Comparison of ENCODE assay signal across 21 mouse cellular contexts in genomic region chr9:102180486-102180885, GRCm38 (mm10).
DNase-seq lines count a peak whose midpoint lies in the region; ATAC-seq lines count a peak whose summit lies in the region.
"Had no signal": no experiment of that assay in that cellular context is flagged by ENCODE, and none has a peak within 500 bp of the region (broad histone marks: within the 10 kb centered on the region; RNA-seq: fewer than 3 reads in every experiment).

No protein-coding gene starts in this region.

- H3K4me1 ChIP-seq in hindbrain, embryonic 11.5 days (replicated peaks; ENCODE audit: control insufficient read depth, insufficient read depth, low read length): peaks cover 4% of the 10 kb centered on the region
- H3K4me1 ChIP-seq in hindbrain, embryonic 13.5 days (replicated peaks): peaks cover 53% of the 10 kb centered on the region
- peaks cover 64% of the 10 kb centered on the region for H3K4me1 ChIP-seq in midbrain, embryonic 13.5 days (replicated peaks)
- peaks cover 34% of the 10 kb centered on the region for H3K4me1 ChIP-seq in midbrain, embryonic 11.5 days (ENCODE audit: control insufficient read depth, insufficient read depth, low read length)
- peaks cover 24% of the 10 kb centered on the region for H3K4me1 ChIP-seq in embryonic facial prominence, embryonic 12.5 days
- H3K4me1 ChIP-seq in embryonic facial prominence, embryonic 14.5 days (ENCODE audit: control insufficient read depth, insufficient read depth, low read length): peaks cover 7% of the 10 kb centered on the region; the same call in 1 of the 2 replicates

- H3K27me3 ChIP-seq in hindbrain, embryonic 11.5 days (ENCODE audit: control insufficient read depth, insufficient read depth, low read length): no peaks in the 10 kb centered on the region
- 0 out of 2 replicates have a peak, but pooled peaks cover 10% of the 10 kb centered on the region for H3K27me3 ChIP-seq in hindbrain, embryonic 13.5 days
- no peaks in the 10 kb centered on the region for H3K27me3 ChIP-seq in midbrain, embryonic 13.5 days
- no peaks in the 10 kb centered on the region; the same call in 1 of the 2 replicates for H3K27me3 ChIP-seq in midbrain, embryonic 11.5 days (ENCODE audit: control insufficient read depth, insufficient read depth, low read length)
- no peaks in the 10 kb centered on the region for H3K27me3 ChIP-seq in embryonic facial prominence, embryonic 12.5 days
- H3K27me3 ChIP-seq in embryonic facial prominence, embryonic 14.5 days (replicated peaks; ENCODE audit: control insufficient read depth, insufficient read depth, low read length): no peaks in the 10 kb centered on the region
- H3K27me3 ChIP-seq: embryonic facial prominence, embryonic 15.5 days; hindbrain, embryonic 15.5 days had no signal

- no peaks in the 10 kb centered on the region for H3K9me3 ChIP-seq in hindbrain, embryonic 11.5 days (ENCODE audit: control insufficient read depth, low read length)
- H3K9me3 ChIP-seq in hindbrain, embryonic 13.5 days: no peaks in the 10 kb centered on the region
- H3K9me3 ChIP-seq in midbrain, embryonic 13.5 days: no peaks in the 10 kb centered on the region
- H3K9me3 ChIP-seq in midbrain, embryonic 11.5 days (ENCODE audit: control insufficient read depth, low read length): no peaks in the 10 kb centered on the region
- H3K9me3 ChIP-seq in embryonic facial prominence, embryonic 12.5 days: no peaks in the 10 kb centered on the region
- H3K9me3 ChIP-seq in embryonic facial prominence, embryonic 14.5 days (ENCODE audit: control insufficient read depth, low read length): no peaks in the 10 kb centered on the region
- H3K9me3 ChIP-seq: embryonic facial prominence, embryonic 15.5 days; forebrain, embryonic 13.5 days; heart, embryonic 12.5 days; hindbrain, embryonic 15.5 days had no signal

- no peak overlapping the region for H3K4me3 ChIP-seq in hindbrain, embryonic 11.5 days (ENCODE audit: low read depth, low read length)
- H3K4me3 ChIP-seq in hindbrain, embryonic 13.5 days: no peak overlapping the region
- no peak overlapping the region for H3K4me3 ChIP-seq in midbrain, embryonic 13.5 days (replicated peaks)
- no peak overlapping the region for H3K4me3 ChIP-seq in midbrain, embryonic 11.5 days (ENCODE audit: low read depth, low read length)
- no peak overlapping the region for H3K4me3 ChIP-seq in embryonic facial prominence, embryonic 12.5 days
- no peak overlapping the region for H3K4me3 ChIP-seq in embryonic facial prominence, embryonic 14.5 days (ENCODE audit: low read depth, low read length)
- H3K4me3 ChIP-seq: embryonic facial prominence, embryonic 15.5 days; erythroblast, embryonic 14.5 days; forebrain, embryonic 13.5 days; gastrocnemius, adult 2 months; heart, embryonic 12.5 days; hindbrain, embryonic 15.5 days had no signal

- no peak for ATAC-seq in hindbrain, embryonic 11.5 days (ENCODE audit: low FRiP score)
- no peak for ATAC-seq in hindbrain, embryonic 13.5 days (ENCODE audit: low FRiP score)
- ATAC-seq in midbrain, embryonic 13.5 days: no peak
- ATAC-seq in midbrain, embryonic 11.5 days (ENCODE audit: low FRiP score): no peak
- ATAC-seq in embryonic facial prominence, embryonic 12.5 days (ENCODE audit: insufficient number of reproducible peaks, insufficient read depth, low FRiP score, low TSS enrichment): no peak
- ATAC-seq in embryonic facial prominence, embryonic 14.5 days (ENCODE audit: low read depth): peak; percentile 74; the same call in 1 of the 2 replicates

- no peak for DNase-seq in hindbrain, embryonic 11.5 days (ENCODE audit: low spot score)
- DNase-seq in midbrain, embryonic 11.5 days (ENCODE audit: low spot score, missing footprints): no peak
- peak; percentile 61 for DNase-seq in embryonic facial prominence, embryonic 14.5 days (ENCODE audit: low spot score)
- DNase-seq in ovary, postnatal 10 days (ENCODE audit: low spot score): no peak
- DNase-seq: adrenal gland, adult 2 months; adrenal gland, postnatal 25 days; cerebellum, adult 18-20 months; cerebellum, adult 9-11 months; cerebellum, postnatal 36 days; embryo, embryonic 11 days; gastrocnemius, adult 2 months; gastrocnemius, postnatal 25 days; kidney, adult 11 months had no signal

- H3K27ac ChIP-seq in hindbrain, embryonic 11.5 days (ENCODE audit: low read depth, low read length): peak overlapping the region; percentile 69; the same call in 1 of the 2 replicates
- no peak overlapping the region; the same call in 1 of the 2 replicates for H3K27ac ChIP-seq in hindbrain, embryonic 13.5 days
- peak overlapping the region; percentile 72 for H3K27ac ChIP-seq in midbrain, embryonic 13.5 days
- H3K27ac ChIP-seq in midbrain, embryonic 11.5 days (ENCODE audit: low read depth, low read length): no peak overlapping the region
- peak overlapping the region; percentile 54 for H3K27ac ChIP-seq in embryonic facial prominence, embryonic 12.5 days
- no peak overlapping the region for H3K27ac ChIP-seq in embryonic facial prominence, embryonic 14.5 days (replicated peaks; ENCODE audit: low read depth, low read length)
- H3K27ac ChIP-seq: gastrocnemius, adult 2 months had no signal

- H3K4me2 ChIP-seq in hindbrain, embryonic 11.5 days (replicated peaks; ENCODE audit: low read depth, low read length): no peak overlapping the region
- no peak overlapping the region for H3K4me2 ChIP-seq in hindbrain, embryonic 13.5 days
- H3K4me2 ChIP-seq in midbrain, embryonic 13.5 days (replicated peaks): no peak overlapping the region
- H3K4me2 ChIP-seq in midbrain, embryonic 11.5 days: no peak overlapping the region
- no peak overlapping the region for H3K4me2 ChIP-seq in embryonic facial prominence, embryonic 12.5 days (replicated peaks)
- no peak overlapping the region for H3K4me2 ChIP-seq in embryonic facial prominence, embryonic 14.5 days (ENCODE audit: low read depth, low read length)
- H3K4me2 ChIP-seq: embryonic facial prominence, embryonic 15.5 days; forebrain, embryonic 13.5 days; heart, embryonic 12.5 days; hindbrain, embryonic 15.5 days had no signal

- H3K36me3 ChIP-seq in hindbrain, embryonic 11.5 days (ENCODE audit: control insufficient read depth, insufficient read depth, low read length): no peaks in the 10 kb centered on the region
- H3K36me3 ChIP-seq in hindbrain, embryonic 13.5 days: no peaks in the 10 kb centered on the region
- H3K36me3 ChIP-seq in midbrain, embryonic 13.5 days: no peaks in the 10 kb centered on the region; the same call in 1 of the 2 replicates
- no peaks in the 10 kb centered on the region for H3K36me3 ChIP-seq in midbrain, embryonic 11.5 days (ENCODE audit: control insufficient read depth, insufficient read depth, low read length)
- H3K36me3 ChIP-seq in embryonic facial prominence, embryonic 12.5 days: no peaks in the 10 kb centered on the region
- H3K36me3 ChIP-seq in embryonic facial prominence, embryonic 14.5 days (ENCODE audit: control insufficient read depth, insufficient read depth, low read length): no peaks in the 10 kb centered on the region
- H3K36me3 ChIP-seq: embryonic facial prominence, embryonic 15.5 days; heart, embryonic 12.5 days; hindbrain, embryonic 15.5 days had no signal

- WGBS in hindbrain, embryonic 11.5 days: 65% methylated on average over 2 of the region's 2 CpGs
- 55% methylated on average over 2 of the region's 2 CpGs for WGBS in hindbrain, embryonic 13.5 days
- 26% methylated on average over 2 of the region's 2 CpGs for WGBS in midbrain, embryonic 13.5 days
- WGBS in midbrain, embryonic 11.5 days: 39% methylated on average over 2 of the region's 2 CpGs
- WGBS in embryonic facial prominence, embryonic 12.5 days: 37% methylated on average over 2 of the region's 2 CpGs
- 40% methylated on average over 2 of the region's 2 CpGs for WGBS in embryonic facial prominence, embryonic 14.5 days

- no peak overlapping the region for H3K9ac ChIP-seq in hindbrain, embryonic 11.5 days (ENCODE audit: low read depth, low read length)
- no peak overlapping the region for H3K9ac ChIP-seq in hindbrain, embryonic 13.5 days
- no peak overlapping the region for H3K9ac ChIP-seq in midbrain, embryonic 13.5 days (replicated peaks)
- H3K9ac ChIP-seq in midbrain, embryonic 11.5 days (ENCODE audit: low read length): no peak overlapping the region
- H3K9ac ChIP-seq in embryonic facial prominence, embryonic 12.5 days: no peak overlapping the region
- H3K9ac ChIP-seq in embryonic facial prominence, embryonic 14.5 days (ENCODE audit: low read depth, low read length): no peak overlapping the region
- H3K9ac ChIP-seq: embryonic facial prominence, embryonic 15.5 days; heart, embryonic 12.5 days; hindbrain, embryonic 15.5 days had no signal

Comparison
In these comparisons a context has a peak if more than half of its experiments do, and no peak if none do; other contexts are left out.
1. H3K27ac ChIP-seq: peak in hindbrain, embryonic 11.5 days (single experiment), midbrain, embryonic 13.5 days (single experiment) and embryonic facial prominence, embryonic 12.5 days (single experiment); none in hindbrain, embryonic 13.5 days (single experiment), midbrain, embryonic 11.5 days (single experiment) and embryonic facial prominence, embryonic 14.5 days (single experiment).